Mouse (Mus musculus): ENCODE data around the gene 1810046K07Rik. TPM values are rescaled to one million over a fixed set of nuclear protein-coding genes. Genes with fewer than 3 reads are reported as not detected.

1810046K07Rik gene
- polyA plus RNA-seq, 1 experiment from 2014 or later = not detected

GRCm38 (mm10) chr9:51324406-51325065 lies 4.2 kb downstream of the 1810046K07Rik start:
- Histone ChIP-seq H3K27ac (no peak overlapping the region), H3K36me3 (no peaks in the 10 kb centered on the region), H3K4me3 (no peak overlapping the region), H3K9ac (no peak overlapping the region), H3K4me1 (no peaks in the 10 kb centered on the region), H3K27me3 (replicated peaks) (no peaks in the 10 kb centered on the region), H3K9me3 (no peaks in the 10 kb centered on the region), H3K4me2 (replicated peaks) (no peak overlapping the region)
- no peak for ATAC-seq (ENCODE audit: low FRiP score, low read depth)
- WGBS = 86% methylated on average over 7 of the region's 7 CpGs

- no peak for ATAC-seq (ENCODE audit: low FRiP score, low read depth)
- Histone ChIP-seq H3K9ac (no peak overlapping the region), H3K4me3 (no peak overlapping the region), H3K27me3 (replicated peaks) (no peaks in the 10 kb centered on the region), H3K36me3 (no peaks in the 10 kb centered on the region), H3K4me1 (no peaks in the 10 kb centered on the region), H3K9me3 (no peaks in the 10 kb centered on the region), H3K27ac (no peak overlapping the region), H3K4me2 (replicated peaks) (no peak overlapping the region)
- WGBS = 95% methylated on average over 1 of the region's 1 CpGs
Observed at GRCm38 (mm10) chr9:51320096-51320495, 8.6 kb downstream of the 1810046K07Rik start.

GRCm38 (mm10) chr9:51318246-51318645 lies 10.5 kb downstream of the 1810046K07Rik start:
- ATAC-seq (ENCODE audit: low FRiP score, low read depth) = no peak
- 85% methylated on average over 4 of the region's 4 CpGs for WGBS
- Histone ChIP-seq H3K4me2 (replicated peaks) (no peak overlapping the region), H3K9me3 (no peaks in the 10 kb centered on the region), H3K27ac (no peak overlapping the region), H3K4me3 (no peak overlapping the region), H3K4me1 (no peaks in the 10 kb centered on the region), H3K27me3 (replicated peaks) (no peaks in the 10 kb centered on the region), H3K9ac (no peak overlapping the region), H3K36me3 (no peaks in the 10 kb centered on the region)

GRCm38 (mm10) chr9:51317322-51317721 lies 11.4 kb downstream of the 1810046K07Rik start:
- Histone ChIP-seq H3K9ac (no peak overlapping the region), H3K9me3 (no peaks in the 10 kb centered on the region), H3K4me3 (no peak overlapping the region), H3K27ac (no peak overlapping the region), H3K27me3 (replicated peaks) (no peaks in the 10 kb centered on the region), H3K4me1 (no peaks in the 10 kb centered on the region), H3K36me3 (no peaks in the 10 kb centered on the region), H3K4me2 (replicated peaks) (no peak overlapping the region)
- 92% methylated on average over 4 of the region's 4 CpGs for WGBS
- ATAC-seq (ENCODE audit: low FRiP score, low read depth) = no peak

- H3K9ac ChIP-seq = no peak overlapping the region
- no peak overlapping the region for H3K4me3 ChIP-seq
- no peak overlapping the region for H3K4me2 ChIP-seq (replicated peaks)
- H3K27ac ChIP-seq = no peak overlapping the region
- no peaks in the 10 kb centered on the region for H3K4me1 ChIP-seq
- no peaks in the 10 kb centered on the region for H3K9me3 ChIP-seq
- WGBS = 85% methylated on average over 6 of the region's 6 CpGs
- ATAC-seq (ENCODE audit: low FRiP score, low read depth) = no peak
- no peaks in the 10 kb centered on the region for H3K27me3 ChIP-seq (replicated peaks)
- H3K36me3 ChIP-seq = no peaks in the 10 kb centered on the region
Observed at GRCm38 (mm10) chr9:51315402-51316063, 13.2 kb downstream of the 1810046K07Rik start.

GRCm38 (mm10) chr9:51312554-51313317 lies 16.0 kb downstream of the 1810046K07Rik start:
- Histone ChIP-seq H3K27ac (no peak overlapping the region), H3K9ac (no peak overlapping the region), H3K4me2 (replicated peaks) (no peak overlapping the region), H3K4me3 (no peak overlapping the region), H3K9me3 (no peaks in the 10 kb centered on the region), H3K4me1 (no peaks in the 10 kb centered on the region), H3K36me3 (no peaks in the 10 kb centered on the region), H3K27me3 (replicated peaks) (no peaks in the 10 kb centered on the region)
- 72% methylated on average over 18 of the region's 18 CpGs for WGBS
- no peak for ATAC-seq (ENCODE audit: low FRiP score, low read depth)

GRCm38 (mm10) chr9:51310515-51310914 lies 18.2 kb downstream of the 1810046K07Rik start:
- no peak overlapping the region for H3K9ac ChIP-seq
- no peak overlapping the region for H3K4me3 ChIP-seq
- H3K27ac ChIP-seq = no peak overlapping the region
- no peak for ATAC-seq (ENCODE audit: low FRiP score, low read depth)
- WGBS = 86% methylated on average over 7 of the region's 7 CpGs
- no peaks in the 10 kb centered on the region for H3K9me3 ChIP-seq
- H3K4me1 ChIP-seq = no peaks in the 10 kb centered on the region
- H3K36me3 ChIP-seq = no peaks in the 10 kb centered on the region
- no peaks in the 10 kb centered on the region for H3K27me3 ChIP-seq (replicated peaks)
- no peak overlapping the region for H3K4me2 ChIP-seq (replicated peaks)

- 89% methylated on average over 3 of the region's 3 CpGs for WGBS
- no peak overlapping the region for H3K9ac ChIP-seq
- H3K27ac ChIP-seq = no peak overlapping the region
- no peak overlapping the region for H3K4me2 ChIP-seq (replicated peaks)
- H3K9me3 ChIP-seq = no peaks in the 10 kb centered on the region
- H3K4me1 ChIP-seq = no peaks in the 10 kb centered on the region
- no peaks in the 10 kb centered on the region for H3K36me3 ChIP-seq
- H3K27me3 ChIP-seq (replicated peaks) = no peaks in the 10 kb centered on the region
- ATAC-seq (ENCODE audit: low FRiP score, low read depth) = no peak
- H3K4me3 ChIP-seq = no peak overlapping the region
Observed at GRCm38 (mm10) chr9:51306351-51306750, 22.4 kb downstream of the 1810046K07Rik start.

- Histone ChIP-seq H3K9ac (no peak overlapping the region), H3K4me3 (no peak overlapping the region), H3K4me2 (replicated peaks) (no peak overlapping the region), H3K9me3 (no peaks in the 10 kb centered on the region), H3K27ac (no peak overlapping the region), H3K27me3 (replicated peaks) (no peaks in the 10 kb centered on the region), H3K4me1 (no peaks in the 10 kb centered on the region), H3K36me3 (no peaks in the 10 kb centered on the region)
- no peak for ATAC-seq (ENCODE audit: low FRiP score, low read depth)
- 74% methylated on average over 3 of the region's 3 CpGs for WGBS
Observed at GRCm38 (mm10) chr9:51305146-51305545, 23.6 kb downstream of the 1810046K07Rik start.

- H3K27ac ChIP-seq = no peak overlapping the region
- H3K4me1 ChIP-seq = no peaks in the 10 kb centered on the region
- no peak overlapping the region for H3K4me3 ChIP-seq
- no peaks in the 10 kb centered on the region for H3K9me3 ChIP-seq
- H3K36me3 ChIP-seq = no peaks in the 10 kb centered on the region
- no peak overlapping the region for H3K4me2 ChIP-seq (replicated peaks)
- 80% methylated on average over 5 of the region's 5 CpGs for WGBS
- H3K27me3 ChIP-seq (replicated peaks) = no peaks in the 10 kb centered on the region
- no peak overlapping the region for H3K9ac ChIP-seq
- no peak for ATAC-seq (ENCODE audit: low FRiP score, low read depth)
Observed at GRCm38 (mm10) chr9:51303980-51304379, 24.7 kb downstream of the 1810046K07Rik start.

GRCm38 (mm10) chr9:51293541-51293940 lies 35.2 kb downstream of the 1810046K07Rik start:
- H3K36me3 ChIP-seq = no peaks in the 10 kb centered on the region
- no peak for ATAC-seq (ENCODE audit: low FRiP score, low read depth)
- 80% methylated on average over 8 of the region's 8 CpGs for WGBS
- H3K27ac ChIP-seq = no peak overlapping the region
- no peaks in the 10 kb centered on the region for H3K9me3 ChIP-seq
- no peaks in the 10 kb centered on the region for H3K27me3 ChIP-seq (replicated peaks)
- no peak overlapping the region for H3K4me2 ChIP-seq (replicated peaks)
- H3K4me1 ChIP-seq = no peaks in the 10 kb centered on the region
- no peak overlapping the region for H3K4me3 ChIP-seq
- H3K9ac ChIP-seq = no peak overlapping the region

- peak; percentile 74 for ATAC-seq (ENCODE audit: low FRiP score, low read depth)
- no peaks in the 10 kb centered on the region for H3K27me3 ChIP-seq (replicated peaks)
- no peak overlapping the region for H3K4me3 ChIP-seq
- no peaks in the 10 kb centered on the region for H3K36me3 ChIP-seq
- H3K27ac ChIP-seq = no peak overlapping the region
- no peaks in the 10 kb centered on the region for H3K4me1 ChIP-seq
- H3K9ac ChIP-seq = no peak overlapping the region
- no peak overlapping the region for H3K4me2 ChIP-seq (replicated peaks)
- no peaks in the 10 kb centered on the region for H3K9me3 ChIP-seq
- 40% methylated on average over 4 of the region's 4 CpGs for WGBS
Observed at GRCm38 (mm10) chr9:51292674-51293073, 36.0 kb downstream of the 1810046K07Rik start.
